Mouse (Mus musculus) olfactory bulb, adult 2 months (tissue): ENCODE measurements around the gene Atg4d. TPM values are rescaled to one million over a fixed set of nuclear protein-coding genes. Genes with fewer than 3 reads are reported as not detected.
"Not testable (repeated sequence)": the region's sequence is repeated elsewhere in the genome, so short reads cannot be mapped to it uniquely, and the experiment has no call there.

ENCODE experiments used
- H3K27ac ChIP-seq: fragments of 200-500 bp; 2 replicates; pipeline ENCODE4 v1.5.1; 2012; ENCODE audit warnings: low read depth, low read length; ENCODE audit not compliant: insufficient read depth
- H3K4me1 ChIP-seq: fragments of 200-500 bp; 2 replicates; pipeline ENCODE4 v1.6.1; 2012; ENCODE audit warnings: low read length; ENCODE audit not compliant: control insufficient read depth, insufficient read depth
- H3K4me3 ChIP-seq: fragments of 200-500 bp; 2 replicates; pipeline ENCODE4 v1.5.1; 2012; ENCODE audit warnings: mild to moderate bottlenecking, low read depth, low read length, moderate library complexity; ENCODE audit not compliant: insufficient read depth
- CTCF ChIP-seq: fragments of 200-500 bp; IDR thresholded peaks from 2 replicates; pipeline ENCODE4 v1.5.1; 2012; ENCODE audit warnings: low read depth, mild to moderate bottlenecking, low read length, moderate library complexity; ENCODE audit not compliant: insufficient read depth
- POLR2A ChIP-seq: fragments of 200-500 bp; IDR thresholded peaks from 2 replicates; pipeline ENCODE4 v1.6.1; 2012; ENCODE audit warnings: mild to moderate bottlenecking, low read depth, low read length, moderate library complexity; ENCODE audit not compliant: insufficient read depth
- WGBS: fragments of 180-500 bp; shearing (Covaris S2); methylation state at CpG from one replicate; pipeline ENCODE4 v1.1.7; 2018; 5-methylcytosine and 5-hydroxymethylcytosine counted together
- polyA plus RNA-seq: library from polyadenylated mRNA; stranded (reverse); fragments of >200 nt; gene quantifications from 2 replicates; pipeline ENCODE4 v1.2.4, GENCODE M21; 2012; ENCODE audit warnings: low replicate concordance; ENCODE audit not compliant: missing spikeins, insufficient read depth, insufficient read length

Atg4d gene
- polyA plus RNA-seq, 1 experiment = not detected

- no peak overlapping the region for H3K27ac ChIP-seq
- TF ChIP-seq CTCF = no peak
- TF ChIP-seq POLR2A = no peak
- H3K4me3 ChIP-seq = peak overlapping the region; percentile 15; the same call in 1 of the 2 replicates
- peaks cover 13% of the 10 kb centered on the region for H3K4me1 ChIP-seq
- 43% methylated on average over 19 of the region's 19 CpGs for WGBS
Observed at GRCm38 (mm10) chr9:21322211-21322916, 57.3 kb downstream of the Atg4d start.

GRCm38 (mm10) chr9:21322917-21323297, 57.8 kb downstream of the Atg4d start:
- peaks cover 13% of the 10 kb centered on the region for H3K4me1 ChIP-seq
- not testable (repeated sequence) for H3K27ac ChIP-seq, H3K4me3 ChIP-seq
- 87% methylated on average over 8 of the region's 8 CpGs for WGBS

- H3K27ac ChIP-seq = no peak overlapping the region
- WGBS = 95% methylated on average over 11 of the region's 11 CpGs
- peaks cover 16% of the 10 kb centered on the region for H3K4me1 ChIP-seq
- H3K4me3 ChIP-seq = no peak overlapping the region
- TF ChIP-seq POLR2A (no peak), CTCF (no peak)
Observed at GRCm38 (mm10) chr9:21324269-21324668, 59.2 kb downstream of the Atg4d start.

Other genes starting within 250 kb of the Atg4d start
- gene Icam1, start 249.3 kb upstream of the Atg4d start, polyA plus RNA-seq = not detected in 2 replicates
- not detected in 2 replicates for gene Icam4, start 235.9 kb upstream of the Atg4d start, polyA plus RNA-seq
- gene Icam5, start 233.2 kb upstream of the Atg4d start, polyA plus RNA-seq = not detected in 2 replicates
- gene Zglp1, start 198.2 kb upstream of the Atg4d start, polyA plus RNA-seq = not detected in 2 replicates
- not detected in 2 replicates for gene Gm49373, start 192.2 kb upstream of the Atg4d start, polyA plus RNA-seq
- not detected in 2 replicates for gene Fdx1l, start 191.7 kb upstream of the Atg4d start, polyA plus RNA-seq
- gene Gm38431, start 173.3 kb upstream of the Atg4d start, polyA plus RNA-seq = not detected in 2 replicates
- gene Raver1, start 173.3 kb upstream of the Atg4d start, polyA plus RNA-seq = not detected in 2 replicates
- not detected in 2 replicates for gene Tyk2, start 134.1 kb upstream of the Atg4d start, polyA plus RNA-seq
- 282 TPM in 1 of 2 replicates, not detected in the other for gene Cdc37, start 115.3 kb upstream of the Atg4d start, polyA plus RNA-seq
- gene Pde4a, start 99.6 kb upstream of the Atg4d start, polyA plus RNA-seq = not detected in 2 replicates
- not detected in 2 replicates for gene Keap1, start 25.9 kb upstream of the Atg4d start, polyA plus RNA-seq
- not detected in 2 replicates for gene S1pr5, start 16.9 kb upstream of the Atg4d start, polyA plus RNA-seq
- not detected in 2 replicates for gene Kri1, start 22.7 kb downstream of the Atg4d start, polyA plus RNA-seq
- gene Cdkn2d, start 26.1 kb downstream of the Atg4d start, polyA plus RNA-seq = not detected in 2 replicates
- not detected in 2 replicates for gene Ap1m2, start 47.0 kb downstream of the Atg4d start, polyA plus RNA-seq
- gene Slc44a2, start 55.4 kb downstream of the Atg4d start, polyA plus RNA-seq = 356 TPM in 1 of 2 replicates, not detected in the other
- not detected in 2 replicates for gene Ilf3, start 102.6 kb downstream of the Atg4d start, polyA plus RNA-seq
- gene Qtrt1, start 146.5 kb downstream of the Atg4d start, polyA plus RNA-seq = not detected in 2 replicates
- gene Dnm2, start 159.6 kb downstream of the Atg4d start, polyA plus RNA-seq = 371 TPM in 1 of 2 replicates, not detected in the other
- not detected in 2 replicates for gene Tmed1, start 245.0 kb downstream of the Atg4d start, polyA plus RNA-seq